Mouse (Mus musculus) forebrain, embryonic 11.5 days (tissue): ENCODE measurements around the gene Wbp2. TPM values are rescaled to one million over a fixed set of nuclear protein-coding genes. Genes with fewer than 3 reads are reported as not detected.
A peak's percentile ranks its signal among the peaks of the same experiment; 100 is the strongest.
"Not testable (repeated sequence)": the region's sequence is repeated elsewhere in the genome, so short reads cannot be mapped to it uniquely, and the experiment has no call there.

ENCODE experiments used
- ATAC-seq: fragments of 200-750 bp; cut with Nextera tagmentation; replicated peaks from 2 replicates; pipeline ENCODE4 v1.8.0; 2017; ENCODE audit warnings: moderate TSS enrichment; ENCODE audit not compliant: low FRiP score
- DNase-seq: peaks from one replicate; pipeline ENCODE4 v3.0.0-alpha.2; 2017; ENCODE audit warnings: low spot score
- H3K27ac ChIP-seq: fragments of 300-500 bp; sonication (generic); 2 replicates; pipeline ENCODE4 v1.5.1; 2014; ENCODE audit warnings: low read depth, low read length
- H3K27me3 ChIP-seq: fragments of 300-500 bp; sonication (generic); 2 replicates; pipeline ENCODE4 v1.6.1; 2014; ENCODE audit warnings: mild to moderate bottlenecking, low read length, mixed read lengths; ENCODE audit not compliant: control insufficient read depth, insufficient read depth
- H3K36me3 ChIP-seq: fragments of 300-500 bp; sonication (generic); 2 replicates; pipeline ENCODE4 v1.6.1; 2014; ENCODE audit warnings: mild to moderate bottlenecking, low read length, moderate library complexity, mixed read lengths; ENCODE audit not compliant: control insufficient read depth, insufficient read depth
- H3K4me1 ChIP-seq: fragments of 300-500 bp; sonication (generic); replicated peaks from 2 replicates; pipeline ENCODE4 v1.6.1; 2014; ENCODE audit warnings: low read length, mixed read lengths; ENCODE audit not compliant: control insufficient read depth, insufficient read depth
- H3K4me2 ChIP-seq: fragments of 300-500 bp; sonication (generic); 2 replicates; pipeline ENCODE4 v1.6.1; 2014; ENCODE audit warnings: low read depth, mild to moderate bottlenecking, low read length, moderate library complexity, mixed read lengths; ENCODE audit not compliant: severe bottlenecking
- H3K4me3 ChIP-seq: fragments of 300-500 bp; sonication (generic); 2 replicates; pipeline ENCODE4 v1.5.1; 2014; ENCODE audit warnings: low read depth, low read length
- H3K9ac ChIP-seq: fragments of 300-500 bp; sonication (generic); 2 replicates; pipeline ENCODE4 v1.6.1; 2014; ENCODE audit warnings: low read length
- H3K9me3 ChIP-seq: fragments of 300-500 bp; sonication (generic); 2 replicates; pipeline ENCODE4 v1.6.1; 2016; ENCODE audit warnings: low read length, mixed read lengths; ENCODE audit not compliant: control insufficient read depth
- WGBS: fragments of 180-500 bp; shearing (Covaris S2); extraction: QIAGEN DNeasy Blood & Tissue Kit; methylation state at CpG from one replicate; pipeline ENCODE4 v1.1.7; 2014; 5-methylcytosine and 5-hydroxymethylcytosine counted together
- polyA plus RNA-seq: library from polyadenylated mRNA; unstranded; fragments of >200 nt; fragmentation: Nextera tagmentation; extraction: Ambion mirVana; gene quantifications from 2 replicates; pipeline ENCODE4 v1.2.1, GENCODE M21; 2014

Gene Wbp2
- polyA plus RNA-seq, 1 experiment from 2014 or later = 100.0 TPM

DNA sequence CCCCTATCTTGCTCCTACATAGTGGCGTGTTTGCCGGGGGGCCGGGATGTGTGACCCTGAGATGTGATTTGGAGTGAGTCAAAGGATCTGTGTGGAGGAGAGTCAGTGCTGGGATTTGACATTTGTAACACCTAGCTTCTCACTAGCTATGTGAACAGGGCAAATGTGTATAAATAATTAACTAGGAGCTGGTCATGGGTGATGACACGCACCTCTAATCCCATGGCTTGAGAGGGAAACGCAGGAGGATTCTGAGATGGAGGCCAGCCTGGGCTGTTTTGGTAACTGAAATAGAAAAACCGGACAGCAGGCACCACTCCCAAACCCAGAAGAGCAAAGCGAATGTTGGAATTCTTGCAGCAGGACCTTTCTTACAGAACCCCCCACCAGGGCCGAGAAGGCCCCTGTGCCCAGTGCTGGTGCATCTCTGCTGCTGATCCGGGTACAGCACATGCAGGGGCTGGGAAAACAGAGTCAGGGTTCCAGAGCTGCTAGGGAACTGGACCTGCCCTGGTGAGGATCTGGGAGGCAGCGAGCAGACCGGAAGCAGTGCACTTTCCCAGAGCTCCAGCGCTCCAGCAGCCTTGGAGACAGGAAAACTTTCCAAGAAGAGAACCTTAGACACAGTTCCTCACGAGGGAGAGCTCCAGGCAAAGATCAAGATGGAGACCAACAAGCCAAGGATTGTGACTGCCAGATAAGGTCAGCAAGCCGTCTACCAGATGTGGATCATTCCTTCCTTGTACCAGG lies 12.1 kb upstream of the Wbp2 start:
- no peak for ATAC-seq
- peaks cover 13% of the 10 kb centered on the region for H3K4me1 ChIP-seq
- H3K9me3 ChIP-seq = no peaks in the 10 kb centered on the region
- no peaks in the 10 kb centered on the region for H3K27me3 ChIP-seq
- no peak overlapping the region for H3K4me2 ChIP-seq
- H3K4me3 ChIP-seq = no peak overlapping the region
- no peak for DNase-seq
- WGBS = 78% methylated on average over 14 of the region's 14 CpGs
- H3K36me3 ChIP-seq = no peaks in the 10 kb centered on the region
- no peak overlapping the region for H3K9ac ChIP-seq
- H3K27ac ChIP-seq = no peak overlapping the region

- WGBS = 90% methylated on average over 5 of the region's 5 CpGs
- Histone ChIP-seq H3K27ac (no peak overlapping the region), H3K4me1 (peaks cover under 1% of the 10 kb centered on the region; the same call in 1 of the 2 replicates), H3K4me3 (no peak overlapping the region), H3K36me3 (no peaks in the 10 kb centered on the region), H3K9ac (no peak overlapping the region), H3K4me2 (no peak overlapping the region), H3K27me3 (no peaks in the 10 kb centered on the region), H3K9me3 (no peaks in the 10 kb centered on the region)
- DNase-seq (peak; percentile 68), ATAC-seq (no peak)
Measured at GRCm38 (mm10) chr11:116096213-116097108, 9.7 kb upstream of the Wbp2 start.

DNA sequence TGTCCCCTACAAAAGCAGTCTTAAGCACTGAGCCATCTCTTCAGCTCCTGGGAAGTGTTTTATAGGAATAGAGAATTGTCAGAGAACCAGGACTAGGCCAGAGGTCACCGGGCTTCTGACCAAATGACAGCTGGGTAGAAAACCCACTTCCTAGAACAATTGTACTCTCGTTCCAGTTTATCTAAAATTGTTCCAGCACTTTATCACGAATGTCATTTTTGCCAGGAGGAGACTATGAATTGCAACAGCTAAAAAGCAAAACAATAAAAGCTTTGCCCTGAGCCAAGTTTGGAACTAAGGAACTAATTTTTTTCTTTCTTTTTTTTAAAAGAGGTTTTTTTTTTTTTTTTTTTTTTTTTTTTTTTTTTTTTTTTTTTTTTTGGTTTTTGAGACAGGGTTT lies 8.8 kb upstream of the Wbp2 start:
- WGBS = 87% methylated on average over 3 of the region's 3 CpGs
- no peaks in the 10 kb centered on the region for H3K4me1 ChIP-seq
- H3K36me3 ChIP-seq = no peaks in the 10 kb centered on the region
- H3K9me3 ChIP-seq = no peaks in the 10 kb centered on the region
- no peak overlapping the region for H3K4me2 ChIP-seq
- H3K4me3 ChIP-seq = no peak overlapping the region
- H3K27ac ChIP-seq = no peak overlapping the region
- ATAC-seq (no peak), DNase-seq (no peak)
- no peaks in the 10 kb centered on the region for H3K27me3 ChIP-seq
- H3K9ac ChIP-seq = no peak overlapping the region

DNA sequence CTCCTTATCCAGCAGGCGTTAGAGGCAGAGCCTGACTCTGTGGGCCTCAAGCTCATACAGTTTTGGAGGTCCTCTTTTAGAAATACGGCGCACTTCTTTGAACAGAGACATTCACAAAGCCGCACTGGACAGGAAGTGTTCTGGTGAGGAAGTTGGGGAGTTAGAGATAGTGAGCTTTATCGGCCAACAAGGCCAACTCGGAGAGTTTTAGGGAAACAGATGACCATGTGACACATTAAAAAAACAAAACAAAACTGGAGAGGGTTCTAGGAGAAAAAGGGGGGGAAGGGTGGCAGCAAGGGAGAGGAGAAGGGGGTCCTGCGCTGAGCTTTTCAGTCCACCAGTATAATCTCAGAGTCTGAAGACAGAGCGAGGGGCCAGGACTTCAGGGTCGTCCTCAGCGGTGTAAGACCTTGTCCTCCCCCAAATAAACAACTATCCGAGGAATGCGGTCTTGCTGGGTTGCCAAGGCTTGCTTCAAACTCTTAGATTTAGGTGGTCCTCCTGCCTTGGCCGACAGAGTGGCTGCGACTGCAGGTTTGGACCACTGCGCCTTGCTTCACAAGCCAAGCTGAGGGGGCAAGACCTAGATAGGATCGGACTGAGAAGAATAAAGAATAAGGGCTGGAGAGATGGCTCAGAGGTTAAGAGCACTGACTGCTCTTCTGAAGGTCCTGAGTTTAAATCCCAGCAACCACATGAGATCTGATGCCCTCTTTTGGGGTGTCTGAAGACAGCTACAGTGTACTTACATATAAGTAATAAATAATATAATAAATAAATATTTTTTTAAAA lies 7.2 kb upstream of the Wbp2 start:
- DNase-seq (no peak), ATAC-seq (no peak)
- Histone ChIP-seq H3K27me3 (no peaks in the 10 kb centered on the region), H3K36me3 (no peaks in the 10 kb centered on the region), H3K4me3 (no peak overlapping the region), H3K9me3 (no peaks in the 10 kb centered on the region), H3K27ac (no peak overlapping the region), H3K4me2 (no peak overlapping the region), H3K9ac (no peak overlapping the region), H3K4me1 (no peaks in the 10 kb centered on the region)
- WGBS = 72% methylated on average over 16 of the region's 16 CpGs

DNA sequence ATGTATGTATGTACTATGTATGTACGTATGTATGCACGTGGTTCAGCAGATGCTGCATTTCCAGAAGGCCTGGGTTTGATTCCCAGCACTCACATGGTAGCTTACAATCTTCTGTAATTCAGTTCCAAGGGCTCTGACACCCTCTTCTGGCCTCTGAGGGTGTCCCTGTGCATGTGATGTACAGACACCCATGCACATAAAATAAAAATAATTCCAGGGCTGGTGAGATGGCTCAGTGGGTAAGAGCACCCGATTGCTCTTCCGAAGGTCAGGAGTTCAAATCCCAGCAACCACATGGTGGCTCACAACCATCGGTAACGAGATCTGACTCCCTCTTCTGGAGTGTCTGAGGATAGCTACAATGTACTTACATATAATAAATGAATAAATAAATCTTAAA lies 6.2 kb upstream of the Wbp2 start:
- not testable (repeated sequence) for H3K4me2 ChIP-seq, DNase-seq, H3K4me3 ChIP-seq, ATAC-seq, H3K9ac ChIP-seq, H3K27me3 ChIP-seq, H3K4me1 ChIP-seq, H3K36me3 ChIP-seq, H3K27ac ChIP-seq, H3K9me3 ChIP-seq
- 94% methylated on average over 6 of the region's 6 CpGs for WGBS

DNA sequence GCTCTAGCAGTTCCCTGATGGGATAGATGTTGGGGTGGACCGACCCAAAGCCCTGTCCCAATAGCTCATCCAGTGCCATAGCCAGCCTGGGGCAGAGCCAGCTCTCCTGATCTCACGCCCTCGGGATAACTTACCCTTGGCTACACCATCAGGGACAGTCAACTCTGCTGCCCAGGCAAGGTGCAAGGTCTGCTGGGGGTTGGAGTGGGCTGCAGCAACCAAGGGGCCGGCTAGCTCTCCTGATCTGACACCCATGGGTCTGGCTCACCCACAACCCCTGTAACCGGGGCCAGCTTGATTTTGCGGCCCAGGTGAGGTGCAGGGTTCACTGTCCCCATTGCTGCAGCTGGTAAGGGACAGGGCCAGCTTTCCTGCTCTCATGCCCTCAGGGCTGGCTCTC lies 4.8 kb upstream of the Wbp2 start:
- H3K9ac ChIP-seq = no peak overlapping the region
- no peak overlapping the region for H3K4me3 ChIP-seq
- DNase-seq = no peak
- WGBS = 91% methylated on average over 6 of the region's 6 CpGs
- H3K4me2 ChIP-seq = no peak overlapping the region
- H3K27ac ChIP-seq = no peak overlapping the region
- no peaks in the 10 kb centered on the region for H3K36me3 ChIP-seq
- H3K9me3 ChIP-seq = no peaks in the 10 kb centered on the region
- no peak for ATAC-seq
- H3K4me1 ChIP-seq = peaks cover 3% of the 10 kb centered on the region; the same call in 1 of the 2 replicates
- H3K27me3 ChIP-seq = no peaks in the 10 kb centered on the region

GRCm38 (mm10) chr11:116089545-116089944 lies 2.8 kb upstream of the Wbp2 start:
- H3K27ac ChIP-seq = no peak overlapping the region
- no peaks in the 10 kb centered on the region for H3K36me3 ChIP-seq
- no peak overlapping the region for H3K9ac ChIP-seq
- H3K4me1 ChIP-seq = peaks cover 3% of the 10 kb centered on the region; the same call in 1 of the 2 replicates
- H3K4me2 ChIP-seq = no peak overlapping the region
- H3K4me3 ChIP-seq = no peak overlapping the region
- H3K27me3 ChIP-seq = no peaks in the 10 kb centered on the region
- no peak for ATAC-seq
- 94% methylated on average over 6 of the region's 6 CpGs for whole genome bisulfite sequencing
- no peaks in the 10 kb centered on the region for H3K9me3 ChIP-seq
- DNase-seq = no peak

DNA sequence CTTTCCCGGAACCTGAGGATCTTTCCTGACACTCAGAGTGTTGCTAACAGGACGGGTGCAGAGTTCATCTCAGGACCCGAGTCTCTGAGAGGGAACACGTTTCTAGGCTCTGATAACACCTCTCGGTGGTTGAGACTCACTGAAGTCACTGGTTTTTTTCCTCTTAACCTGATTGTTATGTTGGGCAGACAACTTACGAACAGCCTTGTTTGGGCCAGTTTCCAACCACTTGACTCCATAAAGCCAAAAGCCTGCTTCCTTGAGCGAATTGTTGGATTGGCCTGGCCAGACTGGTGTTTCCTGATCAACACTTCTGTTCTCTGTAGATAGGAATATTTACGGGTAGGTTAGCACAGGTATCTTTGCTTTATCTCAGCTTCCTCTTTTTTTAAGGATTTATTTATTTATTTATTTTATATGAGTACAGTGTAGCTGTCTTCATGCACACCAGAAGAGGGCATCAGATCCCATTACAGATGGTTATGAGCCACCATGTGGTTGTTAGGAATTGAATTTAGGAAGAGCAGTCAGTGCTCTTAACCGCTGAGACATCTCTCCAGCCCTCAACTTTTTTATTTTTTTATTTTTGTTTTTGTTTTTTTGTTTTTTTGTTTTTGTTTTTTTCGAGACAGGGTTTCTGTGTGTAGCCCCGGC lies 2.1 kb upstream of the Wbp2 start:
- H3K36me3 ChIP-seq = no peaks in the 10 kb centered on the region
- no peak overlapping the region for H3K4me3 ChIP-seq
- no peak overlapping the region for H3K9ac ChIP-seq
- no peak overlapping the region for H3K4me2 ChIP-seq
- WGBS = 86% methylated on average over 11 of the region's 11 CpGs
- peaks cover 3% of the 10 kb centered on the region; the same call in 1 of the 2 replicates for H3K4me1 ChIP-seq
- no peak for DNase-seq
- ATAC-seq = no peak
- no peaks in the 10 kb centered on the region for H3K27me3 ChIP-seq
- H3K27ac ChIP-seq = no peak overlapping the region
- no peaks in the 10 kb centered on the region for H3K9me3 ChIP-seq
